Mouse (Mus musculus) cerebellum, adult 18-20 months (tissue): ENCODE results near the gene Hist2h3c2.

Experiments
- DNase-seq, 2 experiments: peaks; one replicate each; pipeline ENCODE4 v3.0.0; 2021

The Hist2h3c2 gene

DNA sequence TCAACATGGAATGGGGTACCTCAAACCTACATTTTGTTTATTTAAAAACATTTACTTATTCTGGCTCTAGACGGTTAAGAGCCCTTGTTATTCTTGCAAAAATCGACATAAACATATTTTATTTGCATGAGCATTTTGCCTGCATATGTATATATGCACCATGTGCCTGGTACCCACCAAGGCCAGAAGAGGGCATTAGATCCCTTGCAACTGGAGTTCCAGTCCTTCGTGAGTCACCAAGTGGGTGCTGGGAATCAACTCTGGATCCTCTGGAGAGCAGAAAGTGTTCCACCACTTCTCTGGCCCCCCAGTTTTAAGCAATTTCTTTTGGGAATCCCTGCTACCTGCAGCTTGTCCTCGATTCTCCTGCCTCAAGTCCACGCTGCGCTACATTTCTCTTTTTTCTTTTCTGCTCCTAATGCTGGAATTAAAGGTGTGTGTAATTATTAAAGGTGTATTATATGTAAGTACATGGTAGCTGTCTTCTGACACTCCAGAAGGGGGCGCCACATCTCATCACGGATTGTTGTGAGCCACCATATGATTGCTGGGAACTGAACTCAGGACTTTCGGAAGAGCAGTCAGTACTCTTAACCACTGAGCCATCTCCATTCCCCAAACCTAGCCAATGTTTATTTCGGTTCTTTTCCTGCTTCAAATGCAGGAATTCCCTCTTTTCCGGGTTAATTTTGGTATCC, 43.2 kb downstream of the Hist2h3c2 start:
- DNase-seq, result no peak

DNA sequence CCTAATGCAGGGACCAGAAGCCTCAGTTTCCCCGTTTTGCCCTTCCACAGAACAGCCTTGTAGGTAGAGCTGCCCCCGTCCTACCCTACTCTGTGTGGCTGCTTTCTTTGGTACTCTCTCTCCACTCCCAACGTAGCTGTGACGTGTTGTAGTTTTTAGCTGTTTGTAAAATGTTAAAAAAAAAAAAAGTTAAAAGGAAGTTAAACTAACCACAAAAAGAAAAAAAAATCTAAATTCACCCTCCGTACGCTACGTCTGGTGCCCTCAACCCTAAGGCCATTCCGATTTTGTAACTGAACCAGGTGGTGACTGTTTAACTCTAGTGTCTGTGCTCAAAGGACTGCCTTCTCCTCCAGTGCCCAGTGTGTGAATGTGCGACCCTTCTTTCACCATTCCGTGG, 44.0 kb downstream of the Hist2h3c2 start:
- DNase-seq, result no peak

DNA sequence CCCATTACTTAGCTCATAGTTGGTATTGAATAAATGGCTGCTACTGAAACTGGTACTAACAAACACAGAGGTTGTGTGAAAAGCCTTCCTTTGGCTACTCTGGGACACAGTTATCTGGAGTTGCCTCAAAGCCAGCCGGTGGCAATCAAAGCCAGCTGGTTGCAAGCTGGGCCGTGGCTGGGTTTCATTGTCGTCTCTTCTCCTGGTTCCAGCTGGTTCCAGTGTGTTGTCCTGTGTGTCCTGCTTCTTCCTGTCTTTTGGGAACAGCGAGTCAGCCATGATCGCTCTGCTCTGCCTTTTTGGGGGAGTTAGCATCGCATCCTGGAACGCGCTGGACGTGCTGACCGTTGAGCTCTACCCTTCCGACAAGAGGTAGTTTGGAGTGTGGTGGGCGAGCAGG, 46.0 kb downstream of the Hist2h3c2 start:
- no peak for DNase-seq
